Mouse (Mus musculus) layer of hippocampus, adult 18-20 months (tissue): ENCODE measurements at regions not wholly inside any gene's neighbourhood (a gene's known extent, or its start where the extent isn't known, plus 50 kb on each side); places are given as distances from the start of the nearest gene placed in this dataset.

Source experiments
- DNase-seq, 2 experiments: peaks; one replicate each; pipeline ENCODE4 v3.0.0; 2022; ENCODE audit warnings: low spot score in 2 of 2

DNA sequence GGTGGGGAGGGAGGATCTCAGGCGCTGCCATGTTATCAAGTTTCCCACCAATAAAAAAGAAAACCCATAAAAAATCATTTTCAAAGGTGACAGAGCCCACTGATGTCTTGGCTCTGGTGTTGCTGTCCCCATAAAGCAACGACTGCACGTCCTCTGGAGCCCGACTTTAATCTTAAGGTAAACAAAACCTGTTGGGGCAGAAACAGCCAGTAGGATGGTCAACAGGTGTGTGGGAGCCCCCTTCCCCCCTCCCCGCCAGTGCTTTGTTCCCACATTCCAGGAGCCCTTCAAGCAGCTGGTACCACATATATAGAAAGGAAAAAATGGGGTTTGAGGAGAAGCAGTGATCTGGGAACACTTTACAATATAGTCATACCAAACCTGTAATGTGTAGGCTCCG lies 118.3 kb upstream of the Lrig1 start:
- no peak for DNase-seq

- no peak for DNase-seq
Measured at GRCm38 (mm10) chr6:94816161-94816560, 116.2 kb upstream of the Lrig1 start.

- no peak for DNase-seq
Measured at GRCm38 (mm10) chr6:94814711-94815110, 114.8 kb upstream of the Lrig1 start.

GRCm38 (mm10) chr6:94813481-94814148 lies 113.7 kb upstream of the Lrig1 start:
- no peak for DNase-seq

GRCm38 (mm10) chr6:94811846-94812245 lies 111.9 kb upstream of the Lrig1 start:
- no peak for DNase-seq

DNA sequence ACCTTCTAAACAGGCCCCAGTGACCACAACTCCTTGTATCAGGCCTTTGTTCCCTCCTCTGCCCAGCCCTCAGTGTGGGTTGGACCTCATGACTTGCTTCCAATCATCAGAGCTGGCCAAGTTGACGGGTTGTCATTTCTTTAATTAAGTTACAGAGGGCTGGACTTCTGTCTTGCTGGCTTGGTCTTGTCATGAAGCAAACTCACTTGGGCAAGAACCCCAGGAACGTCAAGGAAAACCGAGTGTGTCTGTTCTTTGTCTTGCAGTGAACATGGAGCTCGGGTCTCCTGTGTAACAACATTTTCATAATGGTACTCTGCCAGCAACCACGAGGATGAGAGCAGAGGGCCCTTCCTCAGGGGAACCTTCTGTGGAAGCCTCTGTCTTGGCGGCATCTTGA lies 107.3 kb upstream of the Lrig1 start:
- no peak for DNase-seq

- no peak for DNase-seq
Measured at GRCm38 (mm10) chr6:94806481-94807160, 106.7 kb upstream of the Lrig1 start.

DNA sequence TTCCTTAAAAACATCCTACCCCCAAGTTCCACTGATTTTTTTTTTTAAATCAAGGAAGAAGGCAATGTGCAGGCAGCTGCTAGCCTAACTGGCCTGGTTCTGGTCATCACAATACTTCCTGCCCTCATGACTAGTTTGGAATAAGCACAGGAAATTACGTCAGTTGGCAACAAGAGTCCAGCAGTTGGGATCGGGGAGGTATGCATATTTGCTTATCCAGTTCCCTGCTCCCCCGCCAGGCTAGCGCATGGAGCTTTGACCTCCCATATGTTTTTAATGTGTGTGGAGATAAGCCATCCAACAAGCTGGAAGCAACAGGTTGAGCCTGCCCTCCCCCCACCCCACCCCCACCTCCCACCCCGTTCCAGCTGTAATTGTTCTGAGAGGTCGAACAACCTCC lies 105.7 kb upstream of the Lrig1 start:
- no peak for DNase-seq

DNA sequence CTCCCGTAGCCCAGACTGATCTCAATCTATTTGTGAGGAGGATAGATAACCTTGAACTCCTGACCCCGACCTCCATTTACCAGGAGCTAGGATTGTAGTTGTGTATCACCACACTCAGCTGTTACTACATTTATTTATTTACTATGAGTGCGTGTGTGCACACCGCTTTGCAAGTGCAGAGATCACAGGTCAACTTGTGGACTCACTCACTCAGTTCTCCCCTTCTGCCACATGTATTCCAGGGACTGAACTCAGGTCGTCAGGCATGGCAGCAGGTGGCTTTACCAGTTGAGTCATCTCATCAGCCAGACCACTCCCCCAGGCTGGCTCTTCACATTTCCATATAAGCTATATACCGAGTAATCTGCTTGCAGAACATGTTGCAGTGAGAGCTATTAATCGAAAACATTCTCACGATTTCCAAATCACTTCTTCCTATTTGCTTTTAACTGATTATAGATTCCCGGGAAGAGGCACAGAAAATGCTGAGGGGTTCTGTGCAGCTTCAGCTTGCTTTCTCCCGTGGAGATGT lies 104.4 kb upstream of the Lrig1 start:
- no peak for DNase-seq

DNA sequence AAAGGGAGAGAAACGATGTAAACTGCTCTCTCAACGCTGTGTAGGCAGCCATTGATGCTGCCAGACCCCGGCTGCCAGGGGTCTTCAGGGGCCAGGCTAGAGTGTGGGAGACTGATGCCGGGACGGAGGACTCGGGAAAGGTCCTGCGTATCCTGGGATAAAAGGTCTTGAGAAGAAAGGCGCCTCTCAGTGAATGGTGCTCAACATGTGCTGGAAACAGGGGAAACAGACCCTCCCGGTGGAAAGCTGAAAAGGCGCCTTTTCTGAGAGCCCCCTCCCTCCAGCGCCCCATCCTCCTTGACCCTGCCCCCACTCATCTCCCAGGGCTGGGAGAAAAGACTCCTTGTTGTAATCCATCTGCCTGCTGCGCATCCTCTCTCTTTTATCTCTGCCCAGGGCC lies 101.1 kb upstream of the Lrig1 start:
- DNase-seq: no peak

- no peak for DNase-seq
Measured at GRCm38 (mm10) chr6:94798545-94799211, 98.7 kb upstream of the Lrig1 start.

DNA sequence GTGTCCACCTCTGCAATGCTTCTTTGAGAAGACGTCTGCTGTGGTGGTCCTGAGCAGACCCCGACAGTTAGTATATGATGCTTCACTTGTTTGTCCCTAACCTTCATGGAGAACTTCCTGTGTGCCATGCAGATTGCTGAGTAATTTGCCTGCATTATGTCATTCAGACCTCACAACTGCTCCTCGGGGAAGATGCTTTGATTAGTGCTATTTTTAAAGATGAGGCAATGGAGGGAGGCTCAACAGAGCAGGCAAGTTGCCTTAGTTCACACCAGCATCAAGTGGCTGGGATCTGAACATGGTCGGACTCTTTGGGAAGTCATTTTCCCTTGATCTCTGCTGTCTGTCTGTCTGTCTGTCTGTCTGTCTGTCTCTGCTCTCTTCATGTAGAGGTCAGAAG lies 95.5 kb upstream of the Lrig1 start:
- DNase-seq: no peak

GRCm38 (mm10) chr6:94793555-94793954 lies 93.6 kb upstream of the Lrig1 start:
- no peak for DNase-seq

DNA sequence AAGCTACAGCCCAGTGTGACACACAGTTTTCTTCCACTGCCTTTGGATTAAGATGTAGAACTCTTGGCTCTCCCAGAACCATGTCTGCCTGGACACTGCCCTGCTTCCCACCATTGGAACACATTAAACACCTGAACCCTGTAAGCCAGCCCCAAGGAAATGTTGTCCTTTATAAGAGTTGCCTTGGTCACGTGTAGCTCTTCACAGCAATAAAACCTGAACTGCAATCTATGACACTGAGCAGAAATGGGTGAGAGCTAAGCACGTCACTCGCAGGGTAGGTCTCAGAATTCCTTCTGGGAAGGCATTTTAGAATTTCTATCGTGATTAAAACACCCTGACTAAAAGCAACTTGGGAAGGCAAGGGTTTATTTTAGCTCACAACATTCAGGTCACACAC lies 92.4 kb upstream of the Lrig1 start:
- DNase-seq: no peak

- DNase-seq: no peak
Measured at GRCm38 (mm10) chr6:94789308-94789763, 89.4 kb upstream of the Lrig1 start.

- no peak for DNase-seq
Measured at GRCm38 (mm10) chr6:94783471-94783870, 83.5 kb upstream of the Lrig1 start.

GRCm38 (mm10) chr6:94780621-94781020 lies 80.7 kb upstream of the Lrig1 start:
- no peak for DNase-seq

GRCm38 (mm10) chr6:94779854-94780253 lies 79.9 kb upstream of the Lrig1 start:
- no peak for DNase-seq

GRCm38 (mm10) chr6:94779213-94779612 lies 79.3 kb upstream of the Lrig1 start:
- DNase-seq: no peak

GRCm38 (mm10) chr6:94778797-94779196 lies 78.8 kb upstream of the Lrig1 start:
- DNase-seq: no peak

DNA sequence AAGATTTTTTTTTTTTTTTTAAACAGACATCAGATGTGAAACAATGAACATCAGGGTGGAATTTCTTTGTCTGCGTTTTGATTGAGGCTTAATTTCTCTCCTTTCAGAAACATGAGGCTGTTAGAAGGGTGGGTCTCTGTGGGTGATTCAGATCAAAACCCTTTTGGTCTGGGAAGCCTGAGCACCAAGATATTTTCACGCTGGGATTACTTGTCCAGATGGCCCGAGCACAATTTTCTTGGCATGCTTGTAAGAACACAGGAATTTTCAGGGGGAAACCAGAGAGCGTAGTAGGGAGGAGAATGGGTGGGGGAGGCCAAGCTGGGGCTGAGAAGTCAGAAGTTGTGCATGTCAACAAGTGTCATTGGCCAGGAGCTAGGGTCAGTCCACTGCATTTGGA lies 76.6 kb upstream of the Lrig1 start:
- DNase-seq: no peak

DNA sequence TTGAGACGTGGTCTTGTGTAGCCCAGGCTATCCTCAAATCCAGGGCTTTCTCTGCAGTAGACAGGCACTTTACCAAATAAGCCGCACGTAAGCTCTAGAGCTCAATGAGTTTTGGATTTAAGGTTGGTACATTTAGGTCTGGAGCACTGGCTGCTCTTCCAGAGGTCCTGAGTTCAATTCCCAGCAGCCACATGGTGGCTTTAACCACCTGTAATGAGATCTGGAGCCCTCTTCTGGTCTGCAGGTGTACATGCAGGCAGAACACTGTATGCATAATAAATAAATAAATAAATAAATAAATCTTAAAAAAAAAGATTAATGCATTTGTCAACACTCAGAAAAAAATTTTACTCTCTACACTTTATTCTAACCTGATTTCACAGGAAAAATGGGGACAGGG lies 74.9 kb upstream of the Lrig1 start:
- no peak for DNase-seq
